Comparison of ENCODE assay signal across 9 mouse cellular contexts in the genomic region with DNA sequence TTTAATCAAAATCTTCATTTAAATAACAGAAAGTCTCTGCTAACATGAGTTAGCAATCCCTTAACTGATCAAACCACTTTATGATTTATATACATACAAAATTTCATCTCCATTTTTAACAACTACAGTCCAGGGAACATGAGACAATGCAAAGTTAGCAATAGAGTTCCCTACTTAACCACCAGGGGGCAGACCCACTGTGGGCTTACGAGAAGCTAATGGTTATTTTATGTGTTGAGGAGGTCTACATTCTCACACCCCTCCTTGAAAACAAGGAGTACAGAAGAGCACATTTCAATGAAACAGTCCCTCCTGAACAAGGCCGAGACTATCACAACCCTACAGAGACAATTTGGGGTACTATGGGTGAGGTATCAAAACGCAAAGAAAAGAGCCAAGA. TPM values are rescaled to one million over a fixed set of nuclear protein-coding genes. Genes with fewer than 3 reads are reported as not detected.
DNase-seq lines count a peak whose midpoint lies in the region; ATAC-seq lines count a peak whose summit lies in the region.
"Had no signal": no experiment of that assay in that cellular context is flagged by ENCODE, and none has a peak within 500 bp of the region (broad histone marks: within the 10 kb centered on the region; RNA-seq: fewer than 3 reads in every experiment).

No protein-coding gene starts in this region.

- H3K36me3 ChIP-seq in forebrain, embryonic 10.5 days (replicated peaks): peaks cover 7% of the 10 kb centered on the region; the same call in 1 of the 2 replicates
- 0 out of 2 replicates have a peak, but pooled peaks cover 5% of the 10 kb centered on the region for H3K36me3 ChIP-seq in forebrain, embryonic 12.5 days (replicated peaks)
- 0 out of 2 replicates have a peak, but pooled peaks cover 4% of the 10 kb centered on the region for H3K36me3 ChIP-seq in neural tube, embryonic 15.5 days
- H3K36me3 ChIP-seq in limb, embryonic 10.5 days: peaks cover 7% of the 10 kb centered on the region
- H3K36me3 ChIP-seq: neural tube, embryonic 13.5 days had no signal

- peak; percentile 25 for DNase-seq in forebrain, embryonic 10.5 days (ENCODE audit: extremely low spot score, low spot score)
- peak; percentile 31 for DNase-seq in neural tube, embryonic 10.5 days (ENCODE audit: extremely low spot score, low spot score)
- peak; percentile 56 to 57 for DNase-seq in cerebellum, adult 18-20 months
- DNase-seq in gastrocnemius, postnatal 4 days (ENCODE audit: low spot score in 2 of 2): peak; percentile 22 to 47
- DNase-seq in limb, embryonic 10.5 days (ENCODE audit: low spot score): peak; percentile 61
- DNase-seq in spleen, postnatal 36 days (ENCODE audit: low spot score in 2 of 2): peak; percentile 17 to 40

- ATAC-seq in forebrain, embryonic 12.5 days (ENCODE audit: low FRiP score): no peak
- ATAC-seq in neural tube, embryonic 15.5 days (ENCODE audit: low FRiP score): no peak

- no peaks in the 10 kb centered on the region for H3K4me1 ChIP-seq in forebrain, embryonic 10.5 days
- H3K4me1 ChIP-seq in forebrain, embryonic 12.5 days: no peaks in the 10 kb centered on the region
- peaks cover 10% of the 10 kb centered on the region for H3K4me1 ChIP-seq in neural tube, embryonic 15.5 days
- H3K4me1 ChIP-seq in limb, embryonic 10.5 days: peaks cover 3% of the 10 kb centered on the region; the same call in 1 of the 2 replicates

- H3K4me2 ChIP-seq in forebrain, embryonic 12.5 days: no peak overlapping the region
- H3K4me2 ChIP-seq in neural tube, embryonic 15.5 days: no peak overlapping the region
- H3K4me2 ChIP-seq: neural tube, embryonic 13.5 days had no signal

- no peaks in the 10 kb centered on the region for H3K27me3 ChIP-seq in forebrain, embryonic 10.5 days (ENCODE audit: poor library complexity, severe bottlenecking)
- H3K27me3 ChIP-seq in forebrain, embryonic 12.5 days: no peaks in the 10 kb centered on the region
- no peaks in the 10 kb centered on the region for H3K27me3 ChIP-seq in neural tube, embryonic 15.5 days (replicated peaks)
- no peaks in the 10 kb centered on the region for H3K27me3 ChIP-seq in limb, embryonic 10.5 days (ENCODE audit: low read depth, poor library complexity, severe bottlenecking)
- H3K27me3 ChIP-seq: neural tube, embryonic 13.5 days had no signal

- no peak overlapping the region for H3K27ac ChIP-seq in forebrain, embryonic 10.5 days
- H3K27ac ChIP-seq in forebrain, embryonic 12.5 days: no peak overlapping the region
- H3K27ac ChIP-seq in neural tube, embryonic 15.5 days (replicated peaks): no peak overlapping the region
- H3K27ac ChIP-seq in limb, embryonic 10.5 days: no peak overlapping the region
- H3K27ac ChIP-seq: neural tube, embryonic 13.5 days had no signal

- no peaks in the 10 kb centered on the region for H3K9me3 ChIP-seq in forebrain, embryonic 10.5 days
- no peaks in the 10 kb centered on the region for H3K9me3 ChIP-seq in forebrain, embryonic 12.5 days
- no peaks in the 10 kb centered on the region for H3K9me3 ChIP-seq in neural tube, embryonic 15.5 days (replicated peaks)
- H3K9me3 ChIP-seq in limb, embryonic 10.5 days (replicated peaks): no peaks in the 10 kb centered on the region
- H3K9me3 ChIP-seq: neural tube, embryonic 13.5 days had no signal

- no peak overlapping the region for H3K4me3 ChIP-seq in forebrain, embryonic 10.5 days
- H3K4me3 ChIP-seq in forebrain, embryonic 12.5 days (replicated peaks): no peak overlapping the region
- no peak overlapping the region for H3K4me3 ChIP-seq in neural tube, embryonic 15.5 days (replicated peaks)
- no peak overlapping the region for H3K4me3 ChIP-seq in limb, embryonic 10.5 days
- H3K4me3 ChIP-seq: neural tube, embryonic 13.5 days had no signal

- no peak overlapping the region for H3K9ac ChIP-seq in forebrain, embryonic 12.5 days
- no peak overlapping the region for H3K9ac ChIP-seq in neural tube, embryonic 15.5 days (replicated peaks)
- H3K9ac ChIP-seq: neural tube, embryonic 13.5 days had no signal

- 58% methylated on average over 3 of the region's 3 CpGs for WGBS in forebrain, embryonic 10.5 days
- WGBS in forebrain, embryonic 12.5 days: 51% methylated on average over 3 of the region's 3 CpGs
- 54% methylated on average over 3 of the region's 3 CpGs for WGBS in neural tube, embryonic 15.5 days
- WGBS in limb, embryonic 10.5 days: 50% methylated on average over 3 of the region's 3 CpGs

RNA-seq across cellular contexts. Expression of a gene that starts 9.0 kb away (rescaled TPM):
- 0.86 and 1.4 TPM in 2 replicates for polyA plus RNA-seq in forebrain, embryonic 10.5 days (2016; fragmentation: Nextera tagmentation; extraction: Ambion mirVana)
- 1.7 and 2.1 TPM in 2 replicates for polyA plus RNA-seq in forebrain, embryonic 12.5 days (2016; fragmentation: Nextera tagmentation; extraction: Ambion mirVana)
- 0.82 and 0.86 TPM in 2 replicates for polyA plus RNA-seq in neural tube, embryonic 15.5 days (2015; fragmentation: Nextera tagmentation; extraction: Ambion mirVana)
- under 1 TPM; 0.52 to 0.96 TPM for total RNA-seq in gastrocnemius, postnatal 4 days (2021)
- polyA plus RNA-seq in limb, embryonic 10.5 days (2016; fragmentation: Nextera tagmentation; extraction: Ambion mirVana): 1.6 and 1.8 TPM in 2 replicates

RNA-seq across cellular contexts. Expression of a gene that starts 33.2 kb away (rescaled TPM):
- polyA plus RNA-seq in forebrain, embryonic 10.5 days (2016; fragmentation: Nextera tagmentation; extraction: Ambion mirVana): 3.0 and 3.7 TPM in 2 replicates
- 5.3 TPM in 2 replicates for polyA plus RNA-seq in forebrain, embryonic 12.5 days (2016; fragmentation: Nextera tagmentation; extraction: Ambion mirVana)
- polyA plus RNA-seq in neural tube, embryonic 15.5 days (2015; fragmentation: Nextera tagmentation; extraction: Ambion mirVana): 4.8 and 5.0 TPM in 2 replicates
- 10 to 100 TPM; 35.9 to 43.5 TPM for total RNA-seq in gastrocnemius, postnatal 4 days (2021)
- polyA plus RNA-seq in limb, embryonic 10.5 days (2016; fragmentation: Nextera tagmentation; extraction: Ambion mirVana): 4.8 and 6.1 TPM in 2 replicates
